ENCODE assay signal across 11 mouse cellular contexts in genomic region chr8:71723047-71723551, GRCm38 (mm10). TPM values are rescaled to one million over a fixed set of nuclear protein-coding genes. Genes with fewer than 3 reads are reported as not detected.
DNase-seq lines count a peak whose midpoint lies in the region; ATAC-seq and TF ChIP-seq lines count a peak whose summit lies in the region.
"Had no signal": no experiment of that assay in that cellular context is flagged by ENCODE, and none has a peak within 500 bp of the region (broad histone marks: within the 10 kb centered on the region; RNA-seq: fewer than 3 reads in every experiment).

No protein-coding gene starts in this region.

- no peaks in the 10 kb centered on the region for H3K27me3 ChIP-seq in cerebellum, adult 2 months (ENCODE audit: control insufficient read depth, insufficient read depth, low read length)
- H3K27me3 ChIP-seq: neural tube, embryonic 12.5 days had no signal

- peaks cover 11% of the 10 kb centered on the region for H3K4me1 ChIP-seq in cerebellum, adult 2 months (ENCODE audit: control insufficient read depth, insufficient read depth, low read length)

- no peak for TF ChIP-seq CTCF in cerebellum, adult 2 months (IDR thresholded peaks at IDR 0.05; ENCODE audit: borderline replicate concordance, insufficient read depth, low read depth, low read length)

- ATAC-seq in erythroblast, adult 5-6 weeks (replicated peaks; ENCODE audit: low FRiP score, poor library complexity, severe bottlenecking): peak; percentile 71
- ATAC-seq in megakaryocyte, adult 5-6 weeks (ENCODE audit: poor library complexity, severe bottlenecking): peak; percentile 77

- no peak for TF ChIP-seq POLR2A in cerebellum, adult 2 months (IDR thresholded peaks at IDR 0.05; ENCODE audit: borderline replicate concordance, insufficient read depth, low read length)

- no peak overlapping the region for H3K4me3 ChIP-seq in cerebellum, adult 2 months (replicated peaks; ENCODE audit: insufficient read depth, low read depth, low read length)
- H3K4me3 ChIP-seq: neural tube, embryonic 12.5 days had no signal

- DNase-seq in cerebellum, adult 9-11 months: peak; percentile 40
- no peak for DNase-seq in cerebellum, adult 2 months
- peak; percentile 88 for DNase-seq in thymus, postnatal 0 days (ENCODE audit: low spot score)
- DNase-seq in MN1 (ENCODE audit: low spot score): no peak
- DNase-seq in heart, postnatal 4 days: no peak
- DNase-seq in kidney, adult 18-20 months: no peak
- DNase-seq: adrenal gland, postnatal 10 days had no signal

- H3K27ac ChIP-seq in cerebellum, adult 2 months (ENCODE audit: insufficient read depth, low read length): no peak overlapping the region
- H3K27ac ChIP-seq: neural tube, embryonic 12.5 days had no signal

- 70% methylated on average over 14 of the region's 14 CpGs for WGBS in cerebellum, adult 2 months

RNA-seq across cellular contexts. Expression of gene Fcho1, which starts 2.4 kb away (rescaled TPM):
- polyA plus RNA-seq in cerebellum, adult 2 months (2012; rRNA removed): 108 and 115 TPM in 2 replicates
- 20.2 and 26.5 TPM in 2 replicates for total RNA-seq in erythroblast, adult 5-6 weeks (2015; ENCODE audit: low replicate concordance)
- total RNA-seq in erythroblast, adult 5-6 weeks (2017; ENCODE audit: low replicate concordance): 44.8 and 52.8 TPM in 2 replicates
- 28.4 and 30.9 TPM in 2 replicates for total RNA-seq in megakaryocyte, adult 5-6 weeks (2015)
- 39.6 and 41.2 TPM in 2 replicates for total RNA-seq in megakaryocyte, adult 5-6 weeks (2017)
- polyA plus RNA-seq in thymus, postnatal 0 days (2015; fragmentation: Nextera tagmentation; extraction: Ambion mirVana): 123 and 127 TPM in 2 replicates
- 1 to 10 TPM; 1.6 to 2.4 TPM for total RNA-seq in heart, postnatal 4 days (2021)
- polyA plus RNA-seq: C2C12 had no signal

RNA-seq across cellular contexts. Expression of gene B3gnt3, which starts 21.5 kb away (rescaled TPM):
- 0.44 and 0.48 TPM in 2 replicates for polyA plus RNA-seq in cerebellum, adult 2 months (2012; rRNA removed)
- total RNA-seq in erythroblast, adult 5-6 weeks (2015; ENCODE audit: low replicate concordance): 6.1 and 16.5 TPM in 2 replicates
- 11.2 and 12.9 TPM in 2 replicates for total RNA-seq in erythroblast, adult 5-6 weeks (2017; ENCODE audit: low replicate concordance)
- 0.36 and 0.89 TPM in 2 replicates for total RNA-seq in megakaryocyte, adult 5-6 weeks (2015)
- 0.18 TPM in 1 of 2 replicates, not detected in the other for total RNA-seq in megakaryocyte, adult 5-6 weeks (2017)
- 2.1 and 2.7 TPM in 2 replicates for polyA plus RNA-seq in thymus, postnatal 0 days (2015; fragmentation: Nextera tagmentation; extraction: Ambion mirVana)
- total RNA-seq in heart, postnatal 4 days (2021): 1 to 10 TPM; 7.5 to 7.6 TPM

RNA-seq across cellular contexts. Expression of gene Insl3, which starts 34.1 kb away (rescaled TPM):
- 0.65 and 2.1 TPM in 2 replicates for polyA plus RNA-seq in cerebellum, adult 2 months (2012; rRNA removed)
- 8.5 TPM in 1 of 2 replicates, not detected in the other for total RNA-seq in erythroblast, adult 5-6 weeks (2015; ENCODE audit: low replicate concordance)
- total RNA-seq in erythroblast, adult 5-6 weeks (2017; ENCODE audit: low replicate concordance): not detected in 2 replicates
- total RNA-seq in megakaryocyte, adult 5-6 weeks (2015): 2.9 and 4.2 TPM in 2 replicates
- total RNA-seq in megakaryocyte, adult 5-6 weeks (2017): 1.1 and 2.4 TPM in 2 replicates
- 3.7 and 6.7 TPM in 2 replicates for polyA plus RNA-seq in thymus, postnatal 0 days (2015; fragmentation: Nextera tagmentation; extraction: Ambion mirVana)
- total RNA-seq in heart, postnatal 4 days (2021): 1 to 10 TPM; 6.6 to 6.9 TPM
- polyA plus RNA-seq: neural tube, embryonic 12.5 days had no signal

RNA-seq across cellular contexts. Expression of gene Jak3, which starts 47.0 kb away (rescaled TPM):
- 3.6 and 3.9 TPM in 2 replicates for polyA plus RNA-seq in cerebellum, adult 2 months (2012; rRNA removed)
- total RNA-seq in erythroblast, adult 5-6 weeks (2015; ENCODE audit: low replicate concordance): 1.2 and 1.9 TPM in 2 replicates
- total RNA-seq in erythroblast, adult 5-6 weeks (2017; ENCODE audit: low replicate concordance): 0.43 and 1.4 TPM in 2 replicates
- total RNA-seq in megakaryocyte, adult 5-6 weeks (2015): 4.8 and 5.0 TPM in 2 replicates
- 2.6 and 5.2 TPM in 2 replicates for total RNA-seq in megakaryocyte, adult 5-6 weeks (2017)
- polyA plus RNA-seq in thymus, postnatal 0 days (2015; fragmentation: Nextera tagmentation; extraction: Ambion mirVana): 17.0 and 20.3 TPM in 2 replicates
- 10 to 100 TPM; 15.8 TPM for total RNA-seq in heart, postnatal 4 days (2021)

RNA-seq across cellular contexts. Expression of gene Unc13a, which starts 51.5 kb away (rescaled TPM):
- 97.3 and 110 TPM in 2 replicates for polyA plus RNA-seq in cerebellum, adult 2 months (2012; rRNA removed)
- not detected in 2 replicates for total RNA-seq in erythroblast, adult 5-6 weeks (2015; ENCODE audit: low replicate concordance)
- total RNA-seq in erythroblast, adult 5-6 weeks (2017; ENCODE audit: low replicate concordance): 0.17 and 2.4 TPM in 2 replicates
- 0.11 TPM in 1 of 2 replicates, not detected in the other for total RNA-seq in megakaryocyte, adult 5-6 weeks (2015)
- 1.1 TPM in 1 of 2 replicates, not detected in the other for total RNA-seq in megakaryocyte, adult 5-6 weeks (2017)
- polyA plus RNA-seq in thymus, postnatal 0 days (2015; fragmentation: Nextera tagmentation; extraction: Ambion mirVana): 0.58 and 0.68 TPM in 2 replicates
- total RNA-seq in heart, postnatal 4 days (2021): 1 to 10 TPM; 1.3 to 1.4 TPM

Comparison
In these comparisons a context has a peak if more than half of its experiments do, and no peak if none do; other contexts are left out.
1. DNase-seq: peak in cerebellum, adult 9-11 months (single experiment) and thymus, postnatal 0 days (single experiment); none in cerebellum, adult 2 months (0 of 2), MN1 (single experiment), heart, postnatal 4 days (single experiment) and kidney, adult 18-20 months (single experiment).
2. RNA of gene Fcho1, which starts 2.4 kb away (total RNA-seq): 20.2 to 52.8 TPM in erythroblast, adult 5-6 weeks and 28.4 to 41.2 TPM in megakaryocyte, adult 5-6 weeks; 1.6 to 2.4 TPM in heart, postnatal 4 days; every median in the first group is over 4 times any median in the second.